Mouse (Mus musculus): ENCODE measurements around the gene Pik3cd. TPM values are rescaled to one million over a fixed set of nuclear protein-coding genes. Genes with fewer than 3 reads are reported as not detected.
A peak's percentile ranks its signal among the peaks of the same experiment; 100 is the strongest.

Pik3cd gene
- total RNA-seq, 2 experiments from 2014 or later = 8.1 to 9.8 TPM

DNA sequence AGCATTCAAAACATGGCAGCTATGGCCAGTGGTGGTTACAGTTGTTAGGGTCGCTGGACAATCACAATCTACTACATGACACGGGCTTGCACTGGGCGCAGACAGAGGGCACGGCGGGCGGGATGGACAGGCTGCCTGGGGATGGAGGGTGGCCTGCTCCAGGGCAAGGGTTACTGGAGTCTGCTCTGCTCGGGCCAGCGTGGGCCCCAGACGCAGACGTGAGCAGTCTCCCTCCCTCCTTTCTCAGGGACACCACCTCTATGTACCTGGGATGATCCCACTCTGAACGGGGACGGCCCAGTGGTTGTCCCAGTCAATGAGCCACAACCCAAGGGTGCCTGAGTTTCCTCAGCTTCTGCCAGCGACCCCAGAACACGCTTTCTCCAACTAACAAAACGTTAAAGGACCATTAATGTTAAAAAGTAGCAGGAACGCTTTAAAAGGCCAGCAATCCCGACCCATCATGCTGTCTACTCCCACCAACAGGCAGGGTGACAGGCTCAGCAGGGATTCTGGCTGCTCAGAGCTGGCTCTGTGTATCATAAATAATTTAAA lies 22.6 kb upstream of the Pik3cd start:
- DNase-seq = no peak

DNA sequence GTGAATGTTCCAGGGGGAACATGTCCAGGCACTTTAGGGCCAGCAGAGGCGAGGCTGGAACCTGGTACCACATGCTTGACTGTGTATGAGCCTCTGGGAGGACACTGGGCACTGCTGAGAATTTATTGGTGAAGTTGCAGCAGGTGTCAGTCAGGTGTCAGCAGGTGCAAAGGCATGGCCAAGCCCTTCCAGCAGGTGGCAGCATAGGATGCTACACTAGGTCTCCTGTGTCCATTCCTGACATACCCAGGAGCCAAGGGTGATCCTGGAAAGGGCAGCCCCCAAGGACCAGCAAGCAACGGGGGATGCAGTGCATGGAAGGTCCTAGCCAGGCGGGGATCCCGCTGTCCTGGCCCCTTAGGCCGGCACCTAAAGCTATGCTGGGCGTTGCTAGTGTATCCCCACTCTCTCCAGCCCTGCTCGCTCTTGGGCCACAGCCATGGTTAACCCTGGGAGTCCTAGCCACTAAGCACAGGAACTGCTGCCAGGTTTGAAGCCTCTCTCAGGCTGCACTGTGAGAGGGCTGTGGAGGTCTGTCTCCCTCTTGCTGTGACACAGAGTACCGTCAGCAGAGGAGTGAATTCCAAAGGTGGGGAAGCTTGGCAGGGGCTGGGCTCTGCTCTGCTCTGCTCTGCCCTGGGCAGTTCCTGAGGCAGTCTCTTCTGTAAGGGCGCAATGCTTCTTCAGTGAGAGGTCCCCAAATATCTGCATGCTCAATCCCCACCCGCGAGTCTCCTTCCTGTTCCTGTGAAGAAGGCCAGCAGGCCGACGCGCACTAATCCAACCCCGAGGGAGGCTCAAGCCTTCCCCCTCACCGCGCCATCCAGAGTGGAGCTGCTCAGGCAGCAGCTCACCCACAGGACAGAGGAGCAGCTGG lies 21.7 kb upstream of the Pik3cd start:
- DNase-seq = peak; percentile 48

DNA sequence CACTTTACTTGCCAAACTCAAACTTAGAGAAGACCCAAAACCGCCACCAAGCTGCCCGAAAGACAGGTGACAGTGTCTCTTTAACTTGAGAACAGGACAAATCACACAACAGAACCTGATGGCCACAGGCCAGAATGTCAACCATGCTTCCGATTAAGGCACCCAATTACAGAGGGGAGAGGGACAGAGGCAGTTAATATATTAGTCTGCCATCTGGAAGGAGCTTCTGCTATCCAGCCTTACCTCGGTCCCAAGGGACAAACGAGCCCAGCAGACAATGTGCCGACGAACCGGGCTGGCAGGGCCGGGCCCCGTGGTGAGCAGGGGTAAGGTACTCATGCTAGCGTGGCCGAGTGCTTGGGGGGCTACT lies 20.6 kb upstream of the Pik3cd start:
- DNase-seq = no peak

DNA sequence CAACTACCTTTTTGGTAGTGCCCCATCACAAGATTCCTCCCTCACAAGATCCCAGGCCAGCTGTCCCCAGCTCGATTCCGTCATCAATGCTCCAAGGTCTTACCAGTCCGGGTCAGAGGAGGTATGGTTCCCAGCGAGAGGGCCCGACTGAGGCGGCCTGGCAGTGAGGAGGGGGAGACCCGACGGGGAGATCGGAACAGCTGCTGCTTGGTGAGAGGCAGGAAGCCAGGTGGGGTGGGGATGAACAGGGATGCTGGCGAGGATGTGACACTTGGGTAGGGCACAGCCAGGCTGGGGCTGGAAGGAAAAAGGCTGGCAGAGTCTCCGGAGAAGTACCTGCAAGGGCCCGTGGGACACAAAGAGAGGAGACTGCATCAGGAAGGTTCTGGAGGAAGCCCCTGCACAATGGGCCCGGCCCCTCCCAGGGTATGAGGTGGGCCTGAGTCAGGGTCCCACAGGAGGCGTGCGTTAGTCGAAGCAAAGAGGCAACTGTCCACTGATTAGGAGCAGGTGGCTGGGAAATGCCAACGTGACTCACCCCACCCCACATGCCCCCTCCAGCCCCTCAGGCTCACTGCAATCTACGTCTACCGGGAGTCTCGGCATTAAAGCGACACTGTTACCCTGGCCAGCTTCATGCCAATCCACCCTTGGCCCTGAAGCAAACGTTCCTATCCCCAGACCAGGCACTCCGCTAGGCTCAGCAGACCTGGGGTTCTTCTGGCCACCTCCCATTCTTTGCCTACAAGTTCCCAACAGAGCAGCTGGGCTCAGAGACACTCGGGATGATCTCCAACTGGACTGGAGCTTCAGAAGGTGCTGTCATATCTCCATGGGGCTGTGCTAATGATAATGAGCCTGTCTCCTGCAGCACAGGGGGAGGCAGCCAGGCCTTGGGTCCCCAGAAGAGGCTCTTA lies 20.0 kb upstream of the Pik3cd start:
- no peak for DNase-seq

DNA sequence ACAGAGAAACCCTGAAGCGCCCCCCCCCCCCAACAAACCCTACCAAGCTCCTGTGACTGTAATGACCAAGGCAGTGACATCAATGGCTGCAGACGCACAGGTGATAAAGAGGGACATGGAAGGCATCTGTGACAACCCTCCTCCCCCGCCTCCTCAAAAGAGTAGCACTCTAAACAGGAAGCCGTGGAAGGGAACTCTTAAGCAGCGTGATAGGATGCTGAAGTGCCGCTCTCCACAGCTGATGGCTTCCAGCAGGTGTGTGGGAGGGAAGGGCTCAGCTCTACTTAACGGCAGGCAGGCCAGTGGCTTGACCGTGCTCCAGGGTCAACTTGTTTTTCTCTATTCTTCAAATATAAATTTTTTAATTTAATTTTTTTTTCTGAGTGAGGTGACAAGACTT lies 18.8 kb upstream of the Pik3cd start:
- no peak for DNase-seq

DNA sequence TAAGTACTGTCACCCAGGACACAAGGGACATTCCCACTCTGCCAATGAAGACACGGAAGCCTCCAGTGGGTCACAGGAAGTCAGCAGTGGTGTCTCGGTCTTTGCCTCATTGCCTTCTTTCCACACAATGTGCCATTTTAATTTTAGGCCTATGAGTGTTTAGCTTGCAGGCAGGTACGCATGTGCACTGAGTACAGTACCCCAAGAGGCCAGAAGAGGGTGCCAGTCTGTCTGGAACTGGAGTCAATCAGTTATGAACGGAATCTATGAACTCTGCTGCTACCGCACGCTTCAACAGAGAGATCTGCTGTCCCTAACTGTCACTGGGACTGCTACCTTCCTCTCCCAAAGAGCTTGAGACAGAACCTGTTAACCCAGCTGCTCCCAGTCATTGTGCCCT lies 17.3 kb upstream of the Pik3cd start:
- DNase-seq = no peak

DNA sequence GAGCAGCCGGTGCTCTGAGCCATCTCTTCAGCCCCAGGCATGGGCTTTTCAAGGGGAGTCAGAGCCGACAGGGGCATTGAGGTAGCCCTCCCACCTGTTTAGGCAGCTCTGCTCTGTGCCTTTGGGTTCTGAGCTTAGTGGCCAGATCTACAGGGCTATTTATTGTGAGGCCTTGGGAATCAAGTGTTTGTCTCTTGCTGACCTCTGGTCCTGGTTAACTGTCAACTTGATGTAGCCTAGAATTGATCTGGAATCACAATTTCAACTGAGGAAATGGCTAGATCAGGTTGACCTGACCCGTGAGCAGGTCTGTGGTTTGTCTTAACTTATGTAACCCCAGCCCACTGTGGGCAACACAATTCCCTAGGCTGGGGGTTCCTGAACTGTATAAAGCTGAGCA lies 12.2 kb upstream of the Pik3cd start:
- DNase-seq = no peak

DNA sequence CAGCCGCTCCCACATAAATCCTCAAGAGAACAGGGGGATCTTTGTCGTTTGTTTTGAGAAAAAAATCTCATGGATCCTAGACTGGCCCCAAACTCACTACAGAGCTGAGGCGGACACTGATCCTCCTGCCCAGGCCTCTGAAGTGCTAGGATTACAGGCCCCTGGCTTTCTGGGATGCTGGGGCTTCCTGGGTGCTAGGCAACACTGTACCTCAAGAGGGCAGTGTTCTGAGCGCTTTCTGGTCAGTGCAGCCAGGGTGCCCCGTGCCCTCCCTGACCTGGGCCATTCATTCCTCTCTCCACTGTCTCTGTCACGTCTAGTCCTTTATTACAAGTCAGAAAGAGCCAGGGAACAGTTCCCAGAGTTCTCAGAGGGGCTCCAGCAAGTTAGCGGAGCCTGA lies 9.6 kb upstream of the Pik3cd start:
- no peak for DNase-seq

DNA sequence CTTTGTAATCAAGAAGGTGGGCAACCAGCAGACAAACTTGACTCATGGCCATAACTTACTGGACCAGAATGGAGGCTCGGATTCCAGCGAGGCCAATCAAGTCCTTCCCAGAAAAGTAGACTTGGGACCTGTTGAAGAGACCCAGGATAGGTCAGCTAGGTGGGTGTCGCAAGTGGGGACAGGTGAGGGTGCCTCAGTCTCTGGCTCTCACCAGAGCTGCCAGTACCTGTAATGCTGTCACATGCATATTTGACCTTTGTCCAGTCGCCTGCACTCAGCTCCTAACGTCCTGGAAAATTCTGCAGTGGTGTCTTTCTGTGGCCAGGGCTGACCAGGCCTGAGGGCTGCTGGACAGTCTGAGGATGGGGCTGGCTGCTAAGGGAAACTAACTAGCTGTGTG lies 9.1 kb upstream of the Pik3cd start:
- no peak for DNase-seq

DNA sequence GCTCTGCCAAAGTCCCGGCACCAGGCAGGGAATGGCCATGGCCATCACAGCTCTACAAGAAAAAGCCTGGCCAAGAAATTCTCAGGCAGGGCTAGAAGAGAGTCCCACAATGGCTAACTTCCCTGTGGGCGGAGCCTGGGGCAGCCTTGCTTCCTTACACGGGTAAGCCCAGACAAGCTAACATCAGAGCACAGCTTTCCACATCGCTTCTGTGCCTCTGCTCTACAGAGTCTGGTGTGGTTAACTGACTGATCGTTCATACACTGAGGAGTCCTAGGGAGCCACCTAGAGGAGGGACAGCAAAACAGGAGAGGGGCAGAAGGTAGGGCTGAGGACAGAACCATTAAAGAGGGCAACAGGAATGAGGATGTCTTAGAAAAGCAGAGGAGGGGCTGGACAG lies 8.1 kb upstream of the Pik3cd start:
- peak; percentile 73 for DNase-seq

DNA sequence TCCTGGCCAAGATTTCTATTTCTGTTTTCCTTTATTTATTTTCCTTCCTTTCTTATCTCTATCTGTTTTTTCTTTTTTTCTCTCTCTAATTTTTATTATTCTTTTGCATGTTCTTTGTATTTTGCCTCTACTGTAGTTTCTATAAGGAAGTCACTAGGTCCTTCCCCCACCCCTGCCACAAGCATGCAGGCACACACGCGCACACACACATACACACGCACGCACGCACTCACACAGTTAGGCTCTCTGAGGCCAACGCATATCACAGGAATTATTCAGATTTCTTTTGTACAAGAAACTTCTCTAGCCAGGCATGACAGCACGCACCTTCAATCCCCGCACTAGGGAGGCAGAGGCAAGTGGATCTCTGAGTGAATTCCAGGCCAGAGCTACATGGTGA lies 3.6 kb upstream of the Pik3cd start:
- no peak for DNase-seq

DNA sequence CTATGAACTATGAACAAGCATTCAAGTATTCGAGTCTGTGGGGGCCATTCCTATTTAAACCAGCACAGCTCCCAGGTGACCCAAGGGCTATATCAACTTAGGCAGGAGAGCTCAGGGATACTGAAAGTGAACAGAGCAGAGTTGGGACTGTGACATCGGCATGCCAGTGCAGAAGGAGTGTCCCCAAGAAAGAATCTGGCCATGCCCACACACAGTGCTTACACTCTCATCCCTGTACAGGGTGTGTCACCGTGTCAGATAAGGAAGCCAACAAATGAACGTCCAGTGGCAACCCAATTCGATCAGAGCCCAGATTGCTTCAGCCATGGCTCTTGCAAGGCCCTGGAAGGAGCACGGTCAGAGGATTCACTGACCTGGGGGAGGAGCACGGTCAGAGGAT lies 2.9 kb upstream of the Pik3cd start:
- no peak for DNase-seq

DNA sequence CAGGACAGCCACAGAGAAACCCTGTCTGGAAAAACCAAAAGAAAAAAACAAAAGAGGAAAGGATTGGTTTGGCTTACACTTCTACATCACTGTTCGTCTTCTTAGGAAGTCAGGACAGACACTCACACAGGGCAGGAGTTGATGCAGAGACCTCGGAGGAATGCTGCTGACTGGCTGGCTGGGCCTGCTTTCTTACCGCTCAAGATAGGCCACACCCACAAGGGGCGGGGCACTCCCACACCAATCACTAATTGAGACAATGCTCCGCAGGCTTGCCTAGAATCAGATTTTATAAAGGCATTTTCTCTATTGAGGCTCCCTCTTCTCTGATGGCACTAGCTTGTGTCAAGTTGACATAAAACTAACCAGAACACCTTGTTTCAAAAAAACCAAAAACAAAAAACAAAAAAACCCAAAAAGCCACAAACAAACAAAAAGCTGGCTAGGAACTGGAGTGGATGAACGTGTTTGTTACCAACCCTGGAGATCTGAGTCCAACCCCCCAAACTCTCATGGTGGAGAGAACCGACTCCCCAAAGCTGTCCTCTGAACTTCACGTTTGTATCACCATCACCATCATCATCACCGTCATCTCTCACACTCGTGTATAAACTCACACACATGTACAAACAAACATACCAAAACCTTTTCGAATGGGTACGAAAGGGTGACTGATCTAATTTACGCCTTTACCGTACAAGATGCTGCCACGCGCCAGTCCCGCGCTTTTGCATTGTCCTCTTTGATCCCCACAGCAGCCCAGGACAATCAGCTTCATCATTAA lies 753 bp downstream of the Pik3cd start:
- DNase-seq = peak; percentile 63

DNA sequence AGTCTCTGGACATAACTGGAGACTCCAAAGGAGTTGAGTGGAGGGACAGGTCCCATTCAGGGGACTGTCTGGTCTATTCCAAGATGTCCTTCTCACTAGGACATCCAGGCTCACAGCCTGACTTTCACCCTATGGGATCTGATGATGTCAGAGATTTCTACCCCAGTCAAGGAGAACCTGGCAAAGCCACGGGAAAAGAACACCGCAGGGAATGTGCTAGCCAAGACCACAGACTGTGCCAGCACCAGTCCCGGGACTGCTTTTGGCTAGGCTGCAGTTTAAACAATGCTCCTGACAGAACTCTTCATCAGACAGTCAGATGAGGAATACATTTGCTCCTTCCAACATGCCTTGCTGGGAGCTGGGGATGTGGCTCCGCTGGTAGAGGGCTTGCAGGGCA lies 2.4 kb downstream of the Pik3cd start:
- no peak for DNase-seq

DNA sequence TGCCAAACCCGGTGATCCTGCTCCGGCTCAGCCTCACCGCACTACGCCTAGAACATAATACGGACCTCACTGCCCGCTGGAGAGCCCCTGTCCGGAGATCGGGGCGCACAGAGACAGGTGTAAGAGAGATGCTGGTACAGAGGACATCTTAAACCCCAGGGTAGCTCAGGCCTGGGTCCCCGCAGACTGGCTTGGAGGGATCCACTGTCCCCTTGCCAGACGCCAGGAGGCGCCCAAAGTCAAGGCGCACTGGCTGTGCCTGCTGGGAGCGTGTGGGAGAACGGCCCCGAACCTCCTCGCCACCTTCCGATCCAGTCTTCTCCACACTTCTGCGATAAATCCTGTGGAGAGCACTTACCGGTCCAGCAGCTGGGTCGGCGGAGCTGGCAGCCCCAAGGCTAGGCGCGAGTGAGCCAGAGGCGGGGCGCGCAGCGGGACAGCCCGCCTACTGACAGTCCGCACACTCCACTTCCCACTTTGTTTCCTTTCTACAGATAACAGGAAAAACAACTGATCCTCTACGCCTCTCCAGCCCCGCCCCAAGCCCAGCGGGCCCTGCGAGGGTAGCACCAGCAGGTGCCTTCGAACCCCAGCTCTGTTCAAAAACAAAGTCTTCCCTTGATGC lies 4.1 kb downstream of the Pik3cd start:
- DNase-seq = peak; percentile 69

DNA sequence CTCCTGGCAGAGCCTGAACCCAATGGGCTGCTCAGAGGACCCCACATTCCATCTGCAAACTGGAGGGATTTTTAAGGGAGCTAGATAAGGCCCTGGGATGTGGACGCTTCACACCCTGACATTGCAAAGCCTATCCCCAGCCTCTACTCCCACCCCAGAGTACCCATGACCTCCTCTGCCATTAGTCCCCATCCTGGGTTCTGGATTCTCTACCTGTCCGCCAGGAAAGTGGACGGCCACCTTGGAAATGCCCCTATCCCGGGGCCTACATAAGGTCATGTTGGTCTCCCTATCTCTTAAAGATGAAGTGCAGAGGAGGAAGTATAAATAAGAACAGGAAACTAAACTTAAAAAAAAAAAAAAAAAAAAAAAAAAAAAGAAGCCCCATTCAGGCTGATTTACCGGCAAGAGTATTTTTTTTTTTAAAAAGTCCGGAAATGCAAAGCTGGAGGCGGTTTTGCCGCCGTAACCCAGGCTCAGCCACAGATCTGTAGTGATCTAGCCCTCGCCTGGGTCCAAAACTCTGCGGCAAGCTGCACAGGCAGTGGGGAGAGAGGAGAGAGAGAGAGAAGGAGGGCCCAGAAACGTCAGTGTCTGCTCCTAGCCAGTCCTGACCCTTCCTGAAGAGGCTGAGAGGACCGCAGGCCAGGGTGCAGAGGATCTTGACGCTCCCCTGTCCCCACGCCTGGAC lies 4.7 kb downstream of the Pik3cd start:
- no peak for DNase-seq

DNA sequence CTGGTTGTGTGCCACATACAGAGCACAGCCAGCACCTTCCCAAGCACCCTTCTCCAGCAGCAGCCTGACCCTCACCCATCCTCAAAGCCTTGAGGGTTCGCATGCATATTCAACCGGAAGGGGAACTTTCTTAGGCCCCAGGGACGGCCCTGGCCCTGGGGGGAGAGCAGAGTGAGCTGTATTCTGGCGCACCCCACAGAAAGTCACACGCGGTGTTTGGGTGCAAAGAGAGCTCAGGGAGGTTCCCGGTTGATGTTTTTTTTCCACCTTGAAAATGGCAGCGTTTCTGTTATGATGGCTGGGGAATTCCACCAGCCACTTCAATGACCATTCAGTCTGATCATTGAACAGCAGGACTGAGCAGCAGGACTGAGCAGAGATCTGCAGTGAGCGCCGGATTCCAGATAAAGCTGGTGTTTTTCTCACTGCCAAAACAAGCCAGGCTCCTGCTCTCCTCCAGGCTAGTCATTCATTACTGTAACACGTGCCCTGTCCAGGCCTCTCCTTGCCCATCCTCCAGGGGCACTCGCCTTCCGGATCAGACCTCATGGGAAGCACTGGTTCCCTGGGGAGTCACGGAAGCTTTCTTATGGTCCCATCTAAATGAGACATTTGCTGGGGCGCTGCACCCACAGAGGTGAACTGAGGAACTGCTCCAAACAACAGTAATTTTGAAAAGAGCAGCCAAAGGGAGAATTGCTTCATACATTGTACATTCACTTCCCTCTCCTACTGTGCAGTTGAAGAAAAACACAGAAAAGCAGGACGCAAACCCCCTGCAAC lies 6.0 kb downstream of the Pik3cd start:
- no peak for DNase-seq

DNA sequence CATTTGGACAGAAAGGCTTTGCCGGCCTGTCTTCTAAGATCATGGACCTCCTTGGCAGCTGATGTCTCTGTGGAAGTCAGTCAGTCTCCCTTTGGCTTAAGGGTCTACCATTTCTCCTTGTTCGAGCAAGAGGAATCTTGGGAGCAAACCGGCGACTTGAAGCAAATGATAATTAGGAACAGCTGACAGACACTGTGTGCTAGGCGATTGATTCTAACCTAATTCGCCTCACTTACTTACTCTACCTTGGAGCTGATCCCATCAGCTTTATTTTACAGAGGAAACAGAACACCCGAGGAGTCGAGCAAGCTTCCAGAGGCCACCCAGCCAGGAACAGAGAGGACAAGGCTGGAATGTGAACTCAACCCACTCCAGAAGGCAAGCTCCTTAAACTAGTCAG lies 11.0 kb downstream of the Pik3cd start:
- DNase-seq = no peak

DNA sequence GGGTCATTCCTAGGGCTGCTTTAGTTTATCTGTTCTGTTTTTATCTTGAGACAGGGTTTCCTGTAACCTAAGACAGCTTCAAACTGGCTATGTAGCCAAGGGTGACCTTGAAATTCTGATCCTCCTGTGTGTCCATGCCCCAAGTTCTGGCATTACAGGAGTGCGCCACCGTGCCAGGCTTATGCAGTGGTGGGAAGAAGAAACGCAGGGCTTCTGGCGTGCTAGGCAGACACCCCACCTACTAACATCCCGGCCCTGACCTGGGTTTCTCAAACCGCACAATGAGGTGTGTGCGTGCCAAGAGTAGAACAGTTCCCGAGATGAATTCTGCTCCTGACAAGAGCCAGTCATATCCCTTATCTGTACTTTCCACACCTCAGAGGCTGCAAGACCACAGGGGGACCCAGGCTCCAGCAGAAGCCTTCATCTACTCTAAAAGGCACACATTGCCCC lies 11.5 kb downstream of the Pik3cd start:
- no peak for DNase-seq
